Mouse (Mus musculus): Measurements from ENCODE around the gene Ttc37. TPM values are rescaled to one million over a fixed set of nuclear protein-coding genes. Genes with fewer than 3 reads are reported as not detected.

The Ttc37 gene
- polyA plus RNA-seq (2012; rRNA removed) = 5.1 and 5.3 TPM in 2 replicates

GRCm38 (mm10) chr13:76098493-76099303 is at the start of gene Ttc37, which contains the start of gene Arsk:
Gene Ttc37, plus strand, starts transcription at chr13:76098734.
Gene Arsk, minus strand, starts transcription at chr13:76098660.

GRCm38 (mm10) chr13:76056896-76057266 is 41.7 kb upstream of the Ttc37 start, which contains the start of gene Gpr150:
Gene Gpr150, minus strand, starts transcription at chr13:76056996.

Other genes with a start within 250 kb of the Ttc37 start
- gene Rhobtb3, start 154.8 kb upstream of the Ttc37 start, polyA plus RNA-seq (2012; rRNA removed) = 6.0 and 6.2 TPM in 2 replicates
- not detected in 2 replicates for gene Spata9, start 131.6 kb upstream of the Ttc37 start, polyA plus RNA-seq (2012; rRNA removed)
- gene Rfesd, start 80.0 kb upstream of the Ttc37 start, polyA plus RNA-seq (2012; rRNA removed) = 3.5 and 3.8 TPM in 2 replicates
- gene Gpr150, start 41.7 kb upstream of the Ttc37 start, polyA plus RNA-seq (2012; rRNA removed) = not detected in 2 replicates
- 2.6 and 2.9 TPM in 2 replicates for gene Arsk, start 74 bp upstream of the Ttc37 start, polyA plus RNA-seq (2012; rRNA removed)
- not detected in 2 replicates for gene Fam81b, start 206.3 kb downstream of the Ttc37 start, polyA plus RNA-seq (2012; rRNA removed)

All from colon, adult 2 months (tissue).